14 mouse cellular contexts compared by ENCODE assay signal in genomic region chr1:24172656-24173055, GRCm38 (mm10). TPM values are rescaled to one million over a fixed set of nuclear protein-coding genes. Genes with fewer than 3 reads are reported as not detected.
"Had no signal": no experiment of that assay in that cellular context is flagged by ENCODE, and none has a peak within 500 bp of the region (broad histone marks: within the 10 kb centered on the region; RNA-seq: fewer than 3 reads in every experiment).

No protein-coding gene starts in this region.

- H3K4me3 ChIP-seq: limb, embryonic 10.5 days; limb, embryonic 13.5 days; liver, embryonic 12.5 days; liver, embryonic 15.5 days; midbrain, embryonic 13.5 days; stomach, embryonic 15.5 days had no signal

- DNase-seq: kidney, postnatal 25 days; liver; lung, adult 18-20 months; right cerebral cortex, postnatal 14 days; spleen, adult 18-20 months; thymus, postnatal 25 days had no signal

- H3K4me2 ChIP-seq: limb, embryonic 13.5 days; liver, embryonic 12.5 days; liver, embryonic 15.5 days; midbrain, embryonic 13.5 days; stomach, embryonic 15.5 days had no signal

- H3K36me3 ChIP-seq: limb, embryonic 10.5 days; limb, embryonic 13.5 days; liver, embryonic 12.5 days; liver, embryonic 15.5 days; midbrain, embryonic 13.5 days; stomach, embryonic 15.5 days had no signal

- ATAC-seq: intestine, postnatal 0 days; liver, embryonic 12.5 days had no signal

- H3K27me3 ChIP-seq: limb, embryonic 13.5 days; liver, embryonic 12.5 days; liver, embryonic 15.5 days; midbrain, embryonic 13.5 days; stomach, embryonic 15.5 days had no signal

- H3K4me1 ChIP-seq: liver, embryonic 12.5 days; liver, embryonic 15.5 days; stomach, embryonic 15.5 days had no signal

- H3K9ac ChIP-seq: limb, embryonic 13.5 days; liver, embryonic 12.5 days; liver, embryonic 15.5 days; midbrain, embryonic 13.5 days; stomach, embryonic 15.5 days had no signal

- H3K9me3 ChIP-seq: limb, embryonic 10.5 days; limb, embryonic 13.5 days; liver, embryonic 12.5 days; liver, embryonic 15.5 days; midbrain, embryonic 13.5 days; stomach, embryonic 15.5 days had no signal

- H3K27ac ChIP-seq: limb, embryonic 10.5 days; limb, embryonic 13.5 days; liver, embryonic 12.5 days; liver, embryonic 15.5 days; macrophage; midbrain, embryonic 13.5 days; stomach, embryonic 15.5 days had no signal

RNA-seq across cellular contexts. Expression of gene Col9a1, which starts 4.8 kb away (rescaled TPM):
- polyA plus RNA-seq: macrophage had no signal
